Mouse (Mus musculus): ENCODE data around the gene Cd200r1. TPM values are rescaled to one million over a fixed set of nuclear protein-coding genes. Genes with fewer than 3 reads are reported as not detected.
A peak's percentile ranks its signal among the peaks of the same experiment; 100 is the strongest.

Cd200r1 gene
- polyA plus RNA-seq, 1 experiment from 2014 or later: 1.1 TPM

DNA sequence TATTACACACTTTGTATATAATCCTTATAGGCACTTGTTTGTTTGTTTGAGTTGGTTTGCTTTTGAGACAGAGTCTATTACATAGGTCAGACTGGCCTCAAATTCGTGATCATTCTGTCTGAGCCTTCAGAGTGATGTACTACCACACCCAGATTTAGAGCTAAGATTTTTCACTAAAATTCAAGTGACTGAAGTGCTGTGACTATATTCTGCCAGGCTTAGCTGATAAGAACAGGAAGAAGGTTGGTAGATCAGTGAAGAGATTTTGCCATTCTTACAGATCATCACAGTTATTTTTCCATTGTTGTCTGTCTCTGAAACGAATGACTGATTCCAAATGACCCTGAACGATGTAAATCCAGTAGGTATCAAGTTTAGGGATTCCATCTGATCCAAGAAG, 17.5 kb upstream of the Cd200r1 start:
- no peak overlapping the region for H3K4me3 ChIP-seq (ENCODE audit: low read length)

DNA sequence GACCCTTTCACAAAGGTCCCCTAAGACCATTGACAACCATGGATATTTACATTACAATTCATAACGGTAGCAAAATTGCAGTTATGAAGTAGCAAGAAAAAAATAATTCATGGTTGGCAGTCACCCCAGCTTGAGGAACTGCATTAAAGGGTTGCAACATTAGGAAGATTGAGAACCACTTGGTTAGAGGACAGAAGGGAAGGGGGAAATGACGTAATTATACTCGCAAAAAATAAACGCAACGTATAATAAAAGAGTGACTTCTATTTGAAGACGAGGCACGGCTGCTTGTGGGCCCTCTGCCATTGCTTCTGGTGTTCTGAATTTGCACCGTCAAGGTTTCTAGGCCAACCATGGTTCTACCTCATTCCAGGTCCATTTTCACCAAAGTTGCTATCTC, 7.8 kb upstream of the Cd200r1 start:
- H3K27me3 ChIP-seq (replicated peaks; ENCODE audit: control insufficient read depth, insufficient read depth, low read length): no peaks in the 10 kb centered on the region
- no peaks in the 10 kb centered on the region for H3K36me3 ChIP-seq (ENCODE audit: control insufficient read depth, insufficient read depth, low read length)
- WGBS: 74% methylated on average over 8 of the region's 8 CpGs
- no peaks in the 10 kb centered on the region for H3K9me3 ChIP-seq (ENCODE audit: control insufficient read depth, low read length)
- no peak for ATAC-seq
- H3K4me3 ChIP-seq (ENCODE audit: low read length): no peak overlapping the region
- H3K9ac ChIP-seq (ENCODE audit: low read depth, low read length): no peak overlapping the region
- no peaks in the 10 kb centered on the region for H3K4me1 ChIP-seq (ENCODE audit: control insufficient read depth, insufficient read depth, low read length)
- no peak overlapping the region for H3K27ac ChIP-seq (ENCODE audit: low read length)
- H3K4me2 ChIP-seq (ENCODE audit: low read depth, low read length): no peak overlapping the region

More for the DNA sequence above, 17.5 kb upstream of the Cd200r1 start:
- Histone ChIP-seq H3K9ac (ENCODE audit: low read depth, low read length) (no peak overlapping the region), H3K27ac (ENCODE audit: low read length) (no peak overlapping the region), H3K36me3 (ENCODE audit: control insufficient read depth, insufficient read depth, low read length) (no peaks in the 10 kb centered on the region), H3K4me2 (ENCODE audit: low read depth, low read length) (no peak overlapping the region), H3K9me3 (ENCODE audit: control insufficient read depth, low read length) (no peaks in the 10 kb centered on the region), H3K4me1 (ENCODE audit: control insufficient read depth, insufficient read depth, low read length) (peaks cover 8% of the 10 kb centered on the region), H3K27me3 (replicated peaks; ENCODE audit: control insufficient read depth, insufficient read depth, low read length) (no peaks in the 10 kb centered on the region)
- ATAC-seq: no peak
- WGBS: 61% methylated on average over 3 of the region's 3 CpGs

- no peak overlapping the region for H3K9ac ChIP-seq (ENCODE audit: low read depth, low read length)
- 53% methylated on average over 1 of the region's 1 CpGs for WGBS
- H3K4me1 ChIP-seq (ENCODE audit: control insufficient read depth, insufficient read depth, low read length): no peaks in the 10 kb centered on the region
- no peaks in the 10 kb centered on the region for H3K9me3 ChIP-seq (ENCODE audit: control insufficient read depth, low read length)
- ATAC-seq: no peak
- H3K36me3 ChIP-seq (ENCODE audit: control insufficient read depth, insufficient read depth, low read length): no peaks in the 10 kb centered on the region
- H3K27ac ChIP-seq (ENCODE audit: low read length): no peak overlapping the region
- no peaks in the 10 kb centered on the region for H3K27me3 ChIP-seq (replicated peaks; ENCODE audit: control insufficient read depth, insufficient read depth, low read length)
- no peak overlapping the region for H3K4me2 ChIP-seq (ENCODE audit: low read depth, low read length)
- no peak overlapping the region for H3K4me3 ChIP-seq (ENCODE audit: low read length)
These were observed 3.7 kb upstream of the Cd200r1 start for GRCm38 (mm10) chr16:44761811-44762210.

- Histone ChIP-seq H3K9ac (ENCODE audit: low read depth, low read length) (no peak overlapping the region), H3K27ac (ENCODE audit: low read length) (no peak overlapping the region), H3K4me1 (ENCODE audit: control insufficient read depth, insufficient read depth, low read length) (no peaks in the 10 kb centered on the region), H3K27me3 (replicated peaks; ENCODE audit: control insufficient read depth, insufficient read depth, low read length) (no peaks in the 10 kb centered on the region), H3K4me3 (ENCODE audit: low read length) (no peak overlapping the region), H3K9me3 (ENCODE audit: control insufficient read depth, low read length) (no peaks in the 10 kb centered on the region), H3K36me3 (ENCODE audit: control insufficient read depth, insufficient read depth, low read length) (no peaks in the 10 kb centered on the region), H3K4me2 (ENCODE audit: low read depth, low read length) (no peak overlapping the region)
- ATAC-seq: no peak
- 79% methylated on average over 9 of the region's 9 CpGs for WGBS
These were observed 870 bp downstream of the Cd200r1 start for GRCm38 (mm10) chr16:44766320-44766892.

DNA sequence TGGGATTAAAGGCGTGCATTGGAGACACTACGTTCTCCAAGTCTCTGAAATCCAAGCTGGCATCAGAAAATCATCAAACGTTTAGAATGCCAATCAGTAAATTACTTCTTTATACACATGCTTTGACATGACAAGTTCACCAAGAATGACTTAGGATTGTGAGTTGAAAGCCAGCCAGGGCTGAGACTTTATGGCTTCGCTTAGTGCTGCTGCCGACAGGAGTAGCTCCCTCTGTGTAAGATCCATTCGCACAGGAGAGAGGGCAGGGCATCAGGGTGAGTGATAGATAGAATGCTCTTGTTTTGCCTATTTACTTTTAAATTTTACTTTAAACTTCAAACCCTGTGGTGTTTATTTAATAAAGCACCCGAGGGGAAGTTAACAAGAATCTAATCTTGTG, 2.0 kb downstream of the Cd200r1 start:
- Histone ChIP-seq H3K27me3 (replicated peaks; ENCODE audit: control insufficient read depth, insufficient read depth, low read length) (no peaks in the 10 kb centered on the region), H3K4me2 (ENCODE audit: low read depth, low read length) (no peak overlapping the region), H3K27ac (ENCODE audit: low read length) (no peak overlapping the region), H3K9ac (ENCODE audit: low read depth, low read length) (no peak overlapping the region), H3K9me3 (ENCODE audit: control insufficient read depth, low read length) (no peaks in the 10 kb centered on the region), H3K4me1 (ENCODE audit: control insufficient read depth, insufficient read depth, low read length) (no peaks in the 10 kb centered on the region), H3K36me3 (ENCODE audit: control insufficient read depth, insufficient read depth, low read length) (no peaks in the 10 kb centered on the region), H3K4me3 (ENCODE audit: low read length) (no peak overlapping the region)
- ATAC-seq: no peak
- 88% methylated on average over 7 of the region's 7 CpGs for WGBS

DNA sequence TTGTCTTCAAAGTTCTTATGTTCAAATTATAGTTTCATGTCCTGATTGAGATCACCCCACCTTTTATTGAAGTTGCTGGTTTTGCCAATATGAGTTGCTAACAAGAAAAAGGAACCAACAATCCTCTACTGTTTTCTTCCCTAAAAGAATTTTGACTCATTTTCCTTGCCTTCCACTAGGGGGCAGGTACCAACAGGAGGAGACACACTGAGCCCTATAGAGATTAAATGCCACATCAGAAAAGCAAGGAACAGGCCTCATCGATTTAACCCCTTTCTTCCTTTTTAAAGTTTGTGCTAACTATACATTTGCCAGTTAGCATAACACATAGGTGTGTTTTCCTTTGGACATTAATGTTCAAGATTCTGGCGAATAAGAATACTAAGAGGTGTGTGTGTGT, 2.4 kb downstream of the Cd200r1 start:
- ATAC-seq: no peak
- Histone ChIP-seq H3K4me2 (ENCODE audit: low read depth, low read length) (no peak overlapping the region), H3K36me3 (ENCODE audit: control insufficient read depth, insufficient read depth, low read length) (no peaks in the 10 kb centered on the region), H3K9ac (ENCODE audit: low read depth, low read length) (no peak overlapping the region), H3K27me3 (replicated peaks; ENCODE audit: control insufficient read depth, insufficient read depth, low read length) (no peaks in the 10 kb centered on the region), H3K4me3 (ENCODE audit: low read length) (no peak overlapping the region), H3K27ac (ENCODE audit: low read length) (no peak overlapping the region), H3K9me3 (ENCODE audit: control insufficient read depth, low read length) (no peaks in the 10 kb centered on the region), H3K4me1 (ENCODE audit: control insufficient read depth, insufficient read depth, low read length) (no peaks in the 10 kb centered on the region)
- WGBS: 44% methylated on average over 2 of the region's 2 CpGs

GRCm38 (mm10) chr16:44772577-44772976, 7.0 kb downstream of the Cd200r1 start:
- H3K36me3 ChIP-seq (ENCODE audit: control insufficient read depth, insufficient read depth, low read length): no peaks in the 10 kb centered on the region
- no peak overlapping the region for H3K4me2 ChIP-seq (ENCODE audit: low read depth, low read length)
- no peak overlapping the region for H3K27ac ChIP-seq (ENCODE audit: low read length)
- no peak overlapping the region for H3K9ac ChIP-seq (ENCODE audit: low read depth, low read length)
- no peaks in the 10 kb centered on the region for H3K4me1 ChIP-seq (ENCODE audit: control insufficient read depth, insufficient read depth, low read length)
- 64% methylated on average over 6 of the region's 6 CpGs for WGBS
- no peak for ATAC-seq
- H3K27me3 ChIP-seq (replicated peaks; ENCODE audit: control insufficient read depth, insufficient read depth, low read length): no peaks in the 10 kb centered on the region
- H3K9me3 ChIP-seq (ENCODE audit: control insufficient read depth, low read length): no peaks in the 10 kb centered on the region
- no peak overlapping the region for H3K4me3 ChIP-seq (ENCODE audit: low read length)

- Histone ChIP-seq H3K36me3 (ENCODE audit: control insufficient read depth, insufficient read depth, low read length) (no peaks in the 10 kb centered on the region), H3K27me3 (replicated peaks; ENCODE audit: control insufficient read depth, insufficient read depth, low read length) (no peaks in the 10 kb centered on the region), H3K9me3 (ENCODE audit: control insufficient read depth, low read length) (no peaks in the 10 kb centered on the region), H3K4me2 (ENCODE audit: low read depth, low read length) (no peak overlapping the region), H3K27ac (ENCODE audit: low read length) (no peak overlapping the region), H3K4me3 (ENCODE audit: low read length) (no peak overlapping the region), H3K9ac (ENCODE audit: low read depth, low read length) (no peak overlapping the region), H3K4me1 (ENCODE audit: control insufficient read depth, insufficient read depth, low read length) (no peaks in the 10 kb centered on the region)
- ATAC-seq: no peak
- WGBS: 74% methylated on average over 3 of the region's 3 CpGs
These were observed 8.1 kb downstream of the Cd200r1 start for GRCm38 (mm10) chr16:44773673-44774072.

DNA sequence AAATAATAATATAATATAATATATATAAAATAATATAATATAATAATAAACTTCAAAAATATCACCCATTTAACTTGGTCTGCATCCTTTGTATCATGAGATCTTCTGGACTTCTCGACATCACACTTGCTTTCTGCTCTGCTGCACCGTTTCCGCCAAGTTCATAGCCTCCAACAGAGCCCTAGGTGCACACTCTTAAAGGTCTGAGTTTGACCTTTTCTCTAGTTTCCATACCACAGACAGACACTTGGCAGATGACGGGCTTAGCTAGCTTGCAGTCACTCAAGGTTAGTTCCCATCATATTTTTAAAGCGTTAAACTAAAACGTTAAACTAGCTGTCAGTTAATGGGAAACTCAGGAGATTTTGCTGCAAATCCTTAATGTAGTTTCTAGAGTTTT, 8.7 kb downstream of the Cd200r1 start:
- 87% methylated on average over 6 of the region's 6 CpGs for WGBS
- no peaks in the 10 kb centered on the region for H3K9me3 ChIP-seq (ENCODE audit: control insufficient read depth, low read length)
- H3K4me3 ChIP-seq (ENCODE audit: low read length): no peak overlapping the region
- no peak overlapping the region for H3K4me2 ChIP-seq (ENCODE audit: low read depth, low read length)
- H3K36me3 ChIP-seq (ENCODE audit: control insufficient read depth, insufficient read depth, low read length): no peaks in the 10 kb centered on the region
- H3K27me3 ChIP-seq (replicated peaks; ENCODE audit: control insufficient read depth, insufficient read depth, low read length): no peaks in the 10 kb centered on the region
- H3K27ac ChIP-seq (ENCODE audit: low read length): no peak overlapping the region
- no peaks in the 10 kb centered on the region for H3K4me1 ChIP-seq (ENCODE audit: control insufficient read depth, insufficient read depth, low read length)
- ATAC-seq: no peak
- H3K9ac ChIP-seq (ENCODE audit: low read depth, low read length): no peak overlapping the region

- H3K9ac ChIP-seq (ENCODE audit: low read depth, low read length): no peak overlapping the region
- 57% methylated on average over 17 of the region's 17 CpGs for WGBS
- no peaks in the 10 kb centered on the region for H3K9me3 ChIP-seq (ENCODE audit: control insufficient read depth, low read length)
- no peak overlapping the region for H3K4me3 ChIP-seq (ENCODE audit: low read length)
- H3K27ac ChIP-seq (ENCODE audit: low read length): no peak overlapping the region
- peak overlapping the region; percentile 34; the same call in 1 of the 2 replicates for H3K4me2 ChIP-seq (ENCODE audit: low read depth, low read length)
- no peak for ATAC-seq
- no peaks in the 10 kb centered on the region for H3K27me3 ChIP-seq (replicated peaks; ENCODE audit: control insufficient read depth, insufficient read depth, low read length)
- H3K4me1 ChIP-seq (ENCODE audit: control insufficient read depth, insufficient read depth, low read length): no peaks in the 10 kb centered on the region
- no peaks in the 10 kb centered on the region for H3K36me3 ChIP-seq (ENCODE audit: control insufficient read depth, insufficient read depth, low read length)
These were observed 13.1 kb downstream of the Cd200r1 start for GRCm38 (mm10) chr16:44778538-44779147.
